Mouse (Mus musculus) gastrocnemius, adult 18-20 months (tissue): ENCODE results near the gene Gm17660. TPM values are rescaled to one million over a fixed set of nuclear protein-coding genes. Genes with fewer than 3 reads are reported as not detected.
"Not testable (repeated sequence)": the region's sequence is repeated elsewhere in the genome, so short reads cannot be mapped to it uniquely, and the experiment has no call there.

Source experiments
- DNase-seq: peaks from one replicate; pipeline ENCODE4 v3.0.0; 2021; ENCODE audit warnings: low spot score
- microRNA-seq: library from miRNA; unstranded; fragments of <30 nt; microRNA quantifications from one replicate; pipeline ENCODE4 v1.2.0, GENCODE M21; 2021
- total RNA-seq, 2 experiments: library from RNA; stranded (reverse); gene quantifications; 2 replicates each; pipeline ENCODE4 v1.2.3; 2021

The Gm17660 gene
- total RNA-seq, 2 experiments from 2014 or later, result not detected

GRCm38 (mm10) chr5:104043704-104044103 lies 33.7 kb downstream of the Gm17660 start:
- DNase-seq, result no peak

- no peak for DNase-seq
Observed at GRCm38 (mm10) chr5:104042906-104043305, 34.5 kb downstream of the Gm17660 start.

GRCm38 (mm10) chr5:104039154-104039932 lies 38.1 kb downstream of the Gm17660 start:
- no peak for DNase-seq

GRCm38 (mm10) chr5:104036686-104037085 lies 40.7 kb downstream of the Gm17660 start:
- DNase-seq, result no peak

GRCm38 (mm10) chr5:104035824-104036223 lies 41.6 kb downstream of the Gm17660 start:
- no peak for DNase-seq

GRCm38 (mm10) chr5:104035066-104035465 lies 42.3 kb downstream of the Gm17660 start:
- no peak for DNase-seq

GRCm38 (mm10) chr5:104032434-104033097 lies 44.8 kb downstream of the Gm17660 start:
- no peak for DNase-seq

GRCm38 (mm10) chr5:104025245-104025854 lies 52.1 kb downstream of the Gm17660 start:
- no peak for DNase-seq

- no peak for DNase-seq
Observed at GRCm38 (mm10) chr5:104024762-104025161, 52.6 kb downstream of the Gm17660 start.

- DNase-seq, result not testable (repeated sequence)
Observed at GRCm38 (mm10) chr5:104024193-104024592, 53.2 kb downstream of the Gm17660 start.

- DNase-seq, result no peak
Observed at GRCm38 (mm10) chr5:104023289-104024020, 54.0 kb downstream of the Gm17660 start.

GRCm38 (mm10) chr5:104022558-104022957 lies 54.9 kb downstream of the Gm17660 start:
- DNase-seq, result no peak

GRCm38 (mm10) chr5:104021597-104022378 lies 55.6 kb downstream of the Gm17660 start, which contains the start of gene Hsd17b11:
Gene Hsd17b11, minus strand, starts transcription at chr5:104021919.
- peak; percentile 87 for DNase-seq

Small RNA genes lying within 50 kb of the gene (microRNA-seq; reads per million reads assigned to microRNA genes)
- gene Mir5619, result 1.4 reads per million

Other genes with a start within 250 kb of the Gm17660 start
- gene Klhl8, start 166.3 kb downstream of the Gm17660 start, total RNA-seq, result 10 to 100 TPM; 28.4 to 28.6 TPM
- under 1 TPM in 1 of 2 experiments, not detected in 1; 0.47 TPM for gene Hsd17b13, start 100.2 kb downstream of the Gm17660 start, total RNA-seq
- 1 to 10 TPM; 7.5 to 9.4 TPM for gene Hsd17b11, start 55.7 kb downstream of the Gm17660 start, total RNA-seq
- gene Nudt9, start 31.3 kb downstream of the Gm17660 start, total RNA-seq, result 10 to 100 TPM; 66.3 to 68.5 TPM
- 100 to 1,000 TPM; 111 to 112 TPM for gene Sparcl1, start 36.1 kb upstream of the Gm17660 start, total RNA-seq
- not detected for gene Dspp, start 93.1 kb upstream of the Gm17660 start, total RNA-seq
- gene Dmp1, start 125.0 kb upstream of the Gm17660 start, total RNA-seq, result under 1 TPM; 0.71 to 0.88 TPM
- gene Ibsp, start 221.6 kb upstream of the Gm17660 start, total RNA-seq, result not detected
- not detected for gene Mepe, start 247.7 kb upstream of the Gm17660 start, total RNA-seq